Comparison of ENCODE assay signal across 8 mouse cellular contexts in the genomic region with DNA sequence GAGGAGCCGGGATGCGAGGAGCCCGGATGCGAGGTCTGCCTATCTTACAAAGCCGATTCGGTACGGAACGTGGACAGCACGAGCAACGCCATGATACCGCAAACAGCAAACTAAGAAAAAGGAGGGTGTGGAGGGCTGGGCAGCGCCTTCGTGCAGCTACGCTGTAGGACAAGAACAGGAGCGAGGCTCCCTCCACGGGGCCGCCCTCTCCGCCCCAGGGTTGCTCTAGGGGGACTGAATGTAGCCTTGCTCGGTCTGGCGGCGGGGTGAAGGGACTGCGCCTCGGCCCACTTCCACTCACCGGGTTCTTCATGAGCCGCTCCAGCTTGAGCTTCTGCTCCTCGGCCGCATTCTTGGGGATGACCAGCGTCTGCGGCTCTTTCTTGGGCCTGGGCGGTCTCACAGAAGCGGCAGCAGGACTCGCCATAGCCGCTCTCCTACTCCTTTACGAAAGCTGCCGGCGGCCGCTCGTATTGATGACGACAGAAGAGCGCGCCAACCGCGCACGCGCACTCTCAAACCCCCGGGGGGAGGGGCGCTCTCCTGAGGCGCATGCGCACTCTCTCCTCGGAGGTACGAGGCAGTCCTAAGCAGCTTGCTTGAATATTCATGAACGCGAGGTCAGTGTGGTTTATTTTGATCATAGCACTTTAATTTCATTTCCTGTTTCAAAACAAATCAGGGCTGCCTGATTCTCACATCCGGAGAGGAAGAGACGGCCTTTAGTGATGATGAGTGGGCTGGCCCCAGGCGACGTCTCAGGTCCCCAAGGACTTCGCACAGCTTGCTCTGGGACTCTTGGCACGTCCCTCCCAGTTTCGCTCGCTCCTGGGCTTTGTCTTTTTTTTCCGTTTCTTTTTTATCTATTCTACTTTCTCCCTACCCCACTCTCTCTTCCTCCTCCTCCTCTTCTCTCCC. TPM values are rescaled to one million over a fixed set of nuclear protein-coding genes. Genes with fewer than 3 reads are reported as not detected.
DNase-seq lines count a peak whose midpoint lies in the region; ATAC-seq and TF ChIP-seq lines count a peak whose summit lies in the region.

A gene (minus strand): TSS at position 490 of the 918 bp plus-strand sequence.

- H3K79me2 ChIP-seq in MEL (ENCODE audit: control insufficient read depth, insufficient read depth, low read length, poor library complexity): peaks cover 14% of the 10 kb centered on the region

- peak; percentile 61 to 84 for TF ChIP-seq POLR2A in MEL (IDR thresholded peaks at IDR 0.05; ENCODE audit: control insufficient read depth in 1 of 2, insufficient read depth in 1 of 2, low read depth in 1 of 2, low read length in 2 of 2, poor library complexity in 1 of 2)
- peak; percentile 94 for TF ChIP-seq POLR2A in cerebellum, adult 2 months (IDR thresholded peaks at IDR 0.05; ENCODE audit: borderline replicate concordance, insufficient read depth, low read length)

- peak; percentile 98 for DNase-seq in MEL (ENCODE audit: low read depth, low spot score)
- peak; percentile 90 to 94 for DNase-seq in cerebellum, adult 2 months
- peak; percentile 99 for DNase-seq in forebrain, postnatal 0 days
- peak; percentile 95 for DNase-seq in heart, postnatal 4 days
- peak; percentile 86 to 93 for DNase-seq in layer of hippocampus, adult 8-10 months (ENCODE audit: low spot score in 2 of 2)
- peak; percentile 87 for DNase-seq in ovary, adult 18-20 months (ENCODE audit: low spot score)
- DNase-seq in thymus, postnatal 0 days (ENCODE audit: low spot score): peak; percentile 98

- peak; percentile 90 for ATAC-seq in forebrain, postnatal 0 days
- peak; percentile 89 for ATAC-seq in lung, embryonic 15.5 days (ENCODE audit: borderline replicate concordance, extremely low read depth, low FRiP score, low TSS enrichment)

- peak in 1 of 2 experiments; percentile 21; a peak in 2 of 4 replicates for TF ChIP-seq EP300 in MEL (IDR thresholded peaks at IDR 0.05; ENCODE audit: low read depth in 1 of 2, low read length in 2 of 2)

- H3K4me2 ChIP-seq in forebrain, postnatal 0 days (ENCODE audit: low read depth): peak within 1 kb of the TSS; percentile 89
- peak within 1 kb of the TSS; percentile 90 for H3K4me2 ChIP-seq in lung, embryonic 15.5 days

- TF ChIP-seq CTCF in MEL (IDR thresholded peaks at IDR 0.05 in 2 of 3, conservative IDR thresholded peaks at IDR 0.05 in 1 of 3; ENCODE audit: control insufficient read depth in 1 of 3, insufficient read depth in 1 of 3, low read depth in 2 of 3, low read length in 3 of 3, poor library complexity in 1 of 3, severe bottlenecking in 1 of 3): no peak
- TF ChIP-seq CTCF in cerebellum, adult 2 months (IDR thresholded peaks at IDR 0.05; ENCODE audit: borderline replicate concordance, insufficient read depth, low read depth, low read length): no peak
- TF ChIP-seq CTCF in forebrain, postnatal 0 days (IDR thresholded peaks at IDR 0.05; ENCODE audit: low read depth): no peak; the same call in 1 of the 2 replicates

- peak within 1 kb of the TSS; percentile 88 for H3K27ac ChIP-seq in MEL (ENCODE audit: control insufficient read depth, low read depth, low read length)
- H3K27ac ChIP-seq in cerebellum, adult 2 months (ENCODE audit: insufficient read depth, low read length): peak within 1 kb of the TSS; percentile 85
- H3K27ac ChIP-seq in forebrain, postnatal 0 days (ENCODE audit: low read depth, low read length): peak within 1 kb of the TSS; percentile 81
- H3K27ac ChIP-seq in lung, embryonic 15.5 days: peak within 1 kb of the TSS; percentile 86

- under 1% methylated on average over 62 of the region's 62 CpGs for WGBS in cerebellum, adult 2 months
- WGBS in forebrain, postnatal 0 days: under 1% methylated on average over 62 of the region's 62 CpGs
- WGBS in lung, embryonic 15.5 days: under 1% methylated on average over 62 of the region's 62 CpGs

- TF ChIP-seq RAD21 in MEL (IDR thresholded peaks at IDR 0.05; ENCODE audit: low read depth, low read length): no peak

- peak within 1 kb of the TSS; percentile 93 to 100 for H3K4me3 ChIP-seq in MEL (ENCODE audit: control insufficient read depth in 1 of 2, insufficient read depth in 1 of 2, low read depth in 2 of 2, low read length in 2 of 2)
- peak within 1 kb of the TSS; percentile 95 for H3K4me3 ChIP-seq in cerebellum, adult 2 months (replicated peaks; ENCODE audit: insufficient read depth, low read depth, low read length)
- peak within 1 kb of the TSS; percentile 94 for H3K4me3 ChIP-seq in forebrain, postnatal 0 days (ENCODE audit: low read depth, low read length)
- H3K4me3 ChIP-seq in lung, embryonic 15.5 days: peak within 1 kb of the TSS; percentile 94

- H3K9ac ChIP-seq in MEL (ENCODE audit: control insufficient read depth, low read depth, low read length, poor library complexity, severe bottlenecking): peak within 1 kb of the TSS; percentile 97
- peak within 1 kb of the TSS; percentile 75 for H3K9ac ChIP-seq in forebrain, postnatal 0 days
- H3K9ac ChIP-seq in lung, embryonic 15.5 days: peak within 1 kb of the TSS; percentile 80

- peaks cover 9 to 11% of the 10 kb centered on the region in 2 experiments for H3K36me3 ChIP-seq in MEL (ENCODE audit: control insufficient read depth in 1 of 2, insufficient read depth in 2 of 2, low read length in 2 of 2)
- H3K36me3 ChIP-seq in forebrain, postnatal 0 days (ENCODE audit: insufficient read depth): peaks cover 26% of the 10 kb centered on the region
- peaks cover 34% of the 10 kb centered on the region for H3K36me3 ChIP-seq in lung, embryonic 15.5 days

- H3K27me3 ChIP-seq in MEL (ENCODE audit: control insufficient read depth in 1 of 2, insufficient read depth in 2 of 2, low read length in 2 of 2): no peaks in the 10 kb centered on the region
- no peaks in the 10 kb centered on the region for H3K27me3 ChIP-seq in cerebellum, adult 2 months (ENCODE audit: control insufficient read depth, insufficient read depth, low read length)
- H3K27me3 ChIP-seq in forebrain, postnatal 0 days (ENCODE audit: insufficient read depth, low read length): no peaks in the 10 kb centered on the region
- no peaks in the 10 kb centered on the region for H3K27me3 ChIP-seq in lung, embryonic 15.5 days

- H3K4me1 ChIP-seq in MEL (ENCODE audit: control insufficient read depth in 1 of 2, insufficient read depth in 2 of 2, low read length in 2 of 2): peaks cover 0 to 7% of the 10 kb centered on the region in 2 experiments; a peak in 3 of 4 replicates
- H3K4me1 ChIP-seq in cerebellum, adult 2 months (ENCODE audit: control insufficient read depth, insufficient read depth, low read length): 0 out of 2 replicates have a peak, but pooled peaks cover 3% of the 10 kb centered on the region
- peaks cover 10% of the 10 kb centered on the region for H3K4me1 ChIP-seq in forebrain, postnatal 0 days (ENCODE audit: insufficient read depth)
- H3K4me1 ChIP-seq in lung, embryonic 15.5 days: peaks cover 13% of the 10 kb centered on the region

- H3K9me3 ChIP-seq in MEL (replicated peaks; ENCODE audit: insufficient read depth, low read length): no peaks in the 10 kb centered on the region
- H3K9me3 ChIP-seq in forebrain, postnatal 0 days (ENCODE audit: low read length): no peaks in the 10 kb centered on the region
- H3K9me3 ChIP-seq in lung, embryonic 15.5 days: no peaks in the 10 kb centered on the region

TF ChIP-seq in MEL, 35 proteins besides CTCF, POLR2A, EP300 and RAD21 (continues in another document):
- no peak for TF ChIP-seq CHD1 (IDR thresholded peaks at IDR 0.05; ENCODE audit: low read depth, low read length)
- TF ChIP-seq ZC3H11A (IDR thresholded peaks at IDR 0.05; ENCODE audit: low read depth, low read length): 0 out of 2 replicates have a peak, but pooled peaks have one; percentile 12
- TF ChIP-seq UBTF (IDR thresholded peaks at IDR 0.05; ENCODE audit: borderline replicate concordance, insufficient read depth, low read depth, low read length): no peak
- no peak for TF ChIP-seq POLR2AphosphoS5 (IDR thresholded peaks at IDR 0.05; ENCODE audit: borderline replicate concordance, low read depth, low read length)
- no peak; the same call in 1 of the 2 replicates for TF ChIP-seq ZNF384 (IDR thresholded peaks at IDR 0.05; ENCODE audit: low read depth, low read length)
- TF ChIP-seq MYC (IDR thresholded peaks at IDR 0.05; ENCODE audit: low read depth, low read length): peak; percentile 53; the same call in 1 of the 2 replicates
- TF ChIP-seq USF1 (IDR thresholded peaks at IDR 0.05; ENCODE audit: low read depth, low read length): peak; percentile 15; the same call in 1 of the 2 replicates
- TF ChIP-seq NRF1 (IDR thresholded peaks at IDR 0.05; ENCODE audit: insufficient read depth, low read depth, low read length, poor library complexity, severe bottlenecking): peak; percentile 94
- no peak for TF ChIP-seq JUND (IDR thresholded peaks at IDR 0.05; ENCODE audit: low read depth, low read length)
- TF ChIP-seq E2F4 (IDR thresholded peaks at IDR 0.05; ENCODE audit: borderline replicate concordance, low read depth, low read length): no peak
- TF ChIP-seq NELFE (IDR thresholded peaks at IDR 0.05; ENCODE audit: low read depth, low read length): peak; percentile 92
- TF ChIP-seq MAX (IDR thresholded peaks at IDR 0.05; ENCODE audit: low read length): peak; percentile 66
- TF ChIP-seq MEF2A (IDR thresholded peaks at IDR 0.05; ENCODE audit: extremely low read depth, insufficient replicate concordance, low read depth, low read length, poor library complexity, severe bottlenecking): 0 out of 2 replicates have a peak, but pooled peaks have one; percentile 16
- TF ChIP-seq GABPA (IDR thresholded peaks at IDR 0.05; ENCODE audit: low read depth, low read length): no peak
- TF ChIP-seq SIN3A (IDR thresholded peaks at IDR 0.05; ENCODE audit: low read length): peak; percentile 93
- TF ChIP-seq ZKSCAN1 (IDR thresholded peaks at IDR 0.05; ENCODE audit: low read depth, low read length): no peak
- peak; percentile 58 for TF ChIP-seq CHD2 (IDR thresholded peaks at IDR 0.05; ENCODE audit: low read length)
- peak; percentile 59 for TF ChIP-seq BHLHE40 (IDR thresholded peaks at IDR 0.05; ENCODE audit: borderline replicate concordance, low read depth, low read length)
- TF ChIP-seq HCFC1 (IDR thresholded peaks at IDR 0.05; ENCODE audit: low read depth, low read length): peak; percentile 94

RNA-seq across cellular contexts. Expression of the gene that starts here (rescaled TPM):
- total RNA-seq in MEL (2012; rRNA removed): 55.1 and 55.6 TPM in 2 replicates
- 10 to 100 TPM in 1 of 2 experiments, not detected in 1; 84.1 TPM for polyA plus RNA-seq in MEL (2012; ENCODE audit: insufficient read depth in 1 of 2, insufficient read length in 2 of 2, low read depth in 1 of 2, low replicate concordance in 2 of 2, missing spikeins in 1 of 2)
- polyA plus RNA-seq in cerebellum, adult 2 months (2012; rRNA removed): 36.2 and 38.0 TPM in 2 replicates
- 16.1 and 19.8 TPM in 2 replicates for total RNA-seq in forebrain, postnatal 0 days (2014; rRNA removed)
- polyA plus RNA-seq in forebrain, postnatal 0 days (2015; fragmentation: Nextera tagmentation; extraction: Ambion mirVana): 61.3 and 71.3 TPM in 2 replicates
- total RNA-seq in heart, postnatal 4 days (2021): 10 to 100 TPM; 27.9 to 32.6 TPM
- total RNA-seq in layer of hippocampus, adult 8-10 months (2022): 10 to 100 TPM; 28.7 to 36.2 (median 31.5) TPM
- polyA plus RNA-seq in lung, embryonic 15.5 days (2015; fragmentation: Nextera tagmentation; extraction: Ambion mirVana): 37.7 and 42.8 TPM in 2 replicates
- 60.0 and 65.9 TPM in 2 replicates for polyA plus RNA-seq in thymus, postnatal 0 days (2015; fragmentation: Nextera tagmentation; extraction: Ambion mirVana)

Comparison
In these comparisons a context has a peak if more than half of its experiments do, and no peak if none do; other contexts are left out.
1. Peak in every context shown above with its lines: DNase-seq, ATAC-seq, H3K4me3 ChIP-seq and H3K27ac ChIP-seq.